Mouse (Mus musculus): ENCODE results near the gene Calhm3. TPM values are rescaled to one million over a fixed set of nuclear protein-coding genes. Genes with fewer than 3 reads are reported as not detected.

Gene Calhm3
- total RNA-seq (2023) = not detected

DNA sequence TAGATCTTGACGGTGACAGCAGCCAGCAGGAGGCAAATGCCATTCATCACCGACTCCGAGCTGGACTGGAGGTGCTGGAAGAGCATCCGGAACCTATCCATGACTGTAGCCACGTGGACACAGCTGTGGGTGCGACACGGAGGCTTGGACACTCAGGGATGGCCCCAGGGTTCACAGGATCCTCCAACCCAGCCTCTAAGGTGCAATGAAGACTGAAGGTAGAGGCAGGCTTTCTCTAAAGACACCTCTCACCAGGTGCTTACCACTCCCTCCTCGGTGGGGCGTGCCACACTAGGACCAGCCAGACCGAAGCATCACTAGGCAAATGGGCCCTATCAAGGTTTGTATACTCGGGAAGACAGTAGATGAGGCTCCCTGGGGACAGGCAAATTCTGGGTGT lies at the start of gene Calhm3:
Gene Calhm3, minus strand, starts transcription at position 101 of the 400 bp plus-strand sequence.

DNA sequence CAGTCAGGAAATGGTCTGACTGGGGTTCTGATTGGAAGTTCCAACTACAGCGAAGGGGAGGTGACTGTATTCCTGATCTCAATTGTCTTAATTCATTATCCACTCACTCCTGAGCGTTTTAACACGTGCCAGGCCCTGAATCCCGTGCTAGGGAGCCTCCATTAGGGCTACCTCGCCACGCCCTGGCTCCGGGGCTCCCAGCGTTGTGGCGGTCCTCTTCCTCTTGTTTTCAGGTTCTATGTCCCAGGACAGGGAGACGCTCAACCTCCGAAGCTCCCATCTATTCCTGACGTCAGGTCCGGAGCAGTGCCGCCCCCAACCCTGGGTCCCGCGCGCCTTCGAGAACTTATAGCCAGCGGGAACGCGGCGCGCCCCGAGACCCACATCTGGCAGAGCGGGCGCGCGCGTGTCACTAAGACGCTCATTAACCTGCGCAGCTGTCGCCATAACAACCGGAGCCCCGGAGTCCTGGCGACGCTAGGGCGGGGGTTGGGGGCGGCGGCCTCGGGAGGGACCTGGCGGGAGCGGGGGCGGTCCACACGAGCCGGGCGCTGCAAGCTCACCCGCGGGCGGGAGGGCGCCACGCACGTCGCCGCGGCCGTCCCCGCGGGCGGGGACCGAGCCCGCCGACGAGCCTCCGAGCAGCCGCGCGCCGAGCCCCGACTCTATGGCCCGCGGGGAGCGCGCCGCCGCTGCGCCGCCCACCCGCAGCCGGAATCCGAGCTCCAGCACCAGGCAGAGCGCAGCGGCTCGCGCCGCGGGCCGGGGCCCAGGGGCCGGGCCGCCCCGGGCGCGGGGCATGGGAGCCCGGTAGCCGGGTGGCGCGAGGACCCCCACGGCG lies 21.1 kb upstream of the Calhm3 start, which contains the start of gene Neurl1a:
Gene Neurl1a, plus strand, starts transcription at position 390 of the 841 bp plus-strand sequence.

DNA sequence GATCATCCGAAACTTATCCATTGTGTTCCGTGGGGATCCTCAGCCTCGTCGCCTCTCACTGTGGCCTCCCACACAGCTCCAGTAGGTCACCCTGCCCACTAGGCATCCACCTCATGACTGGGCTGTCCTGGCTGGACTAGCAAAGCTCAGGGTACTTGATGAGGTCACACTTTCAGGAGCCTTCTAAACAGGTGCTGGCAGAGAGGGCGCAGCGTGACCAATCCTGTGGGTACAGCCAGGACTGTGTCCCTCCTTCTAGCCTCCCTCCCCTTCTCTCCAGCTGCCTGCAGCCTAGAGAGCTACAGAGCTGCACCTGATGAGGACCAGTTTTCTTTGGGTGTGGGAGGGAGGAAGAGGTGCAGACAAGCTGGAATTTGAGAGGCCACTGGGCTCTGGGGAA lies 13.4 kb downstream of the Calhm3 start, which contains the start of gene Calhm1:
Gene Calhm1, minus strand, starts transcription at position 101 of the 400 bp plus-strand sequence.

DNA sequence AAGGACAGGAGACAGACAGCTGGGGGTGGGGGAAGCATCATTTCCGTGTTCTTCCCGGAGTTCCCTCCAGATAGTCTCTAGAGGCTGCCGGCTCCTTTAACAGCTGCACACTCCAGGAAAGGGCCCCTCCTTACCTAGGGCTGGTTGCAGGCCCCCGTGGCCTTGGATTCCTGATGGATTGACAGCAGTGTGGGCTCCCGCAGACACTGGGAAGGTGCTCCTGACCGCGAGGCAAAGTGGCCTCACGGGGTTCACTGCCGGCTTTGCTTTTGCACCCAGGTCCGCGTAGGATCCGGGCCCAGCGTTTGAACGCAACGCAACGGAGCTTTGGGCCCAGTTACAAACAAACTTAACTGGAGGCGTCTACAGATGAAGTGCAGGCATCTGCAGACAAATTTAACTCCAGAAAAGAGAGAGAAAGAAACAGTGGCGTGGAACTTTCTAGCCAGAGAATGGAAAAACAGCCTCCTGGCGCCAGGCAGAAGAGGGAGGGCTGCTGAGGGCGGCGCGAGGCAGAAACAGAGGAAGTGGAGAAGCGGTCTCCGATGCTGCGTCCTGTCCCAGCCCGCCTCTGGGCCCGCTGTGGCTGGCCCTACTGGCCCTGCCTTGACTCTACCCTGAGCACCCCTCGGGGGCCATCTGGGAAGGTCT lies 19.7 kb downstream of the Calhm3 start, which contains the start of gene Calhm2:
Gene Calhm2, minus strand, starts transcription at position 524 of the 651 bp plus-strand sequence.

Other genes with a start within 250 kb of the Calhm3 start
- gene Ina, start 143.1 kb downstream of the Calhm3 start, total RNA-seq (2023) = not detected
- gene Nt5c2, start 142.6 kb downstream of the Calhm3 start, total RNA-seq (2023) = 77.8 TPM
- 18.9 TPM for gene Pcgf6, start 106.9 kb downstream of the Calhm3 start, total RNA-seq (2023)
- gene Taf5, start 90.0 kb downstream of the Calhm3 start, total RNA-seq (2023) = 12.2 TPM
- 160 TPM for gene Usmg5, start 67.1 kb downstream of the Calhm3 start, total RNA-seq (2023)
- gene Pdcd11, start 67.0 kb downstream of the Calhm3 start, total RNA-seq (2023) = 40.5 TPM
- gene Calhm2, start 19.5 kb downstream of the Calhm3 start, total RNA-seq (2023) = 7.0 TPM
- not detected for gene Calhm1, start 13.5 kb downstream of the Calhm3 start, total RNA-seq (2023)
- gene Neurl1a, start 21.1 kb upstream of the Calhm3 start, total RNA-seq (2023) = not detected